Mouse (Mus musculus) forebrain, embryonic 12.5 days (tissue): ENCODE measurements at regions not wholly inside any gene's neighbourhood (a gene's known extent, or its start where the extent isn't known, plus 50 kb on each side); places are given as distances from the start of the nearest gene placed in this dataset.

Experiments
- ATAC-seq: fragments of 200-750 bp; cut with Nextera tagmentation; 2 replicates; pipeline ENCODE4 v1.8.0; 2017; ENCODE audit warnings: moderate TSS enrichment; ENCODE audit not compliant: low FRiP score
- H3K27ac ChIP-seq: fragments of 300-500 bp; sonication (generic); 2 replicates; pipeline ENCODE4 v1.5.1; 2016; ENCODE audit warnings: mild to moderate bottlenecking
- H3K27me3 ChIP-seq: fragments of 300-500 bp; sonication (generic); 2 replicates; pipeline ENCODE4 v1.6.1; 2016; ENCODE audit warnings: mild to moderate bottlenecking
- H3K36me3 ChIP-seq: fragments of 300-500 bp; sonication (generic); replicated peaks from 2 replicates; pipeline ENCODE4 v1.6.1; 2016; ENCODE audit warnings: mild to moderate bottlenecking
- H3K4me1 ChIP-seq: fragments of 300-500 bp; sonication (generic); 2 replicates; pipeline ENCODE4 v1.6.1; 2016
- H3K4me2 ChIP-seq: fragments of 300-500 bp; sonication (generic); 2 replicates; pipeline ENCODE4 v1.6.1; 2016; ENCODE audit warnings: mild to moderate bottlenecking, moderate library complexity
- H3K4me3 ChIP-seq: fragments of 300-500 bp; sonication (generic); replicated peaks from 2 replicates; pipeline ENCODE4 v1.5.1; 2016; ENCODE audit warnings: mild to moderate bottlenecking
- H3K9ac ChIP-seq: fragments of 300-500 bp; sonication (generic); 2 replicates; pipeline ENCODE4 v1.6.1; 2016; ENCODE audit warnings: mild to moderate bottlenecking
- H3K9me3 ChIP-seq: fragments of 300-500 bp; sonication (generic); 2 replicates; pipeline ENCODE4 v1.6.1; 2016
- WGBS: fragments of 180-500 bp; shearing (Covaris S2); methylation state at CpG from one replicate; pipeline ENCODE4 v1.1.7; 2016; 5-methylcytosine and 5-hydroxymethylcytosine counted together

GRCm38 (mm10) chr3:56647313-56647712 lies 463.8 kb upstream of the Nbea start:
- WGBS, result 84% methylated on average over 3 of the region's 3 CpGs
- ATAC-seq, result no peak

More at GRCm38 (mm10) chr3:56647313-56647712, 463.8 kb upstream of the Nbea start:
- Histone ChIP-seq H3K27me3 (no peaks in the 10 kb centered on the region), H3K9me3 (no peaks in the 10 kb centered on the region), H3K36me3 (no peaks in the 10 kb centered on the region), H3K4me1 (no peaks in the 10 kb centered on the region), H3K9ac (no peak overlapping the region), H3K27ac (no peak overlapping the region), H3K4me2 (no peak overlapping the region), H3K4me3 (no peak overlapping the region)
